Mouse (Mus musculus) CH12.LX (cell line): ENCODE data around the gene Slfn2. TPM values are rescaled to one million over a fixed set of nuclear protein-coding genes. Genes with fewer than 3 reads are reported as not detected.

Experiments
- DNase-seq: peaks from one replicate; pipeline ENCODE4 v3.0.0-alpha.2; 2013; ENCODE audit errors: extremely low read depth
- H3K27ac ChIP-seq: 2 replicates; pipeline ENCODE4 v1.5.1; 2012; ENCODE audit warnings: low read depth, mild to moderate bottlenecking, control low read depth, moderate library complexity; ENCODE audit not compliant: insufficient read depth
- H3K27me3 ChIP-seq: replicated peaks from 2 replicates; pipeline ENCODE3; 2012; ENCODE audit warnings: inconsistent platforms
- H3K36me3 ChIP-seq, 2 experiments: replicated peaks in 1 of 2; 2 replicates each; pipeline versions ENCODE3 to v1.6.1; 2012; ENCODE audit warnings: inconsistent platforms in 1 of 2, low read length in 1 of 2, mild to moderate bottlenecking in 1 of 2, mixed read lengths in 1 of 2, moderate library complexity in 1 of 2; ENCODE audit not compliant: control insufficient read depth in 1 of 2, insufficient read depth in 1 of 2
- H3K4me1 ChIP-seq, 2 experiments: 2 replicates each; pipeline ENCODE4 v1.6.1; 2012; ENCODE audit warnings: inconsistent platforms in 1 of 2, moderate library complexity in 1 of 2; ENCODE audit not compliant: insufficient read depth in 2 of 2, control insufficient read depth in 1 of 2
- H3K4me2 ChIP-seq: 2 replicates; pipeline ENCODE4 v1.6.1; 2012; ENCODE audit warnings: low read depth, mild to moderate bottlenecking, control low read depth; ENCODE audit not compliant: poor library complexity, insufficient read depth, severe bottlenecking
- H3K4me3 ChIP-seq, 3 experiments: fragments of 150-350 bp in 1 of 3; sonication (generic) in 1 of 3; replicated peaks in 1 of 3; 2 replicates each; pipeline versions ENCODE3 to v1.5.1; 2011 to 2012; ENCODE audit warnings: low read depth in 2 of 3, low read length in 2 of 3, mild to moderate bottlenecking in 2 of 3, moderate library complexity in 2 of 3, control low read depth in 1 of 3, improper control_type of control experiment in 1 of 3, inconsistent platforms in 1 of 3, mixed read lengths in 1 of 3; ENCODE audit not compliant: poor library complexity in 1 of 3
- H3K79me2 ChIP-seq: replicated peaks from 2 replicates; pipeline ENCODE4 v1.6.1; 2012; ENCODE audit warnings: mild to moderate bottlenecking, moderate library complexity; ENCODE audit not compliant: control insufficient read depth, poor library complexity, insufficient read depth, severe bottlenecking; ENCODE audit errors: extremely low read depth
- H3K9ac ChIP-seq: 2 replicates; pipeline ENCODE4 v1.6.1; 2012; ENCODE audit warnings: low read depth, mild to moderate bottlenecking, control low read depth, moderate library complexity; ENCODE audit not compliant: insufficient read depth
- H3K9me3 ChIP-seq: replicated peaks from 2 replicates; pipeline ENCODE3; 2012; ENCODE audit warnings: low read length, inconsistent platforms, mixed read lengths
- BHLHE40 ChIP-seq: IDR thresholded peaks from 2 replicates; pipeline ENCODE4 v1.6.1; 2011; ENCODE audit warnings: mild to moderate bottlenecking, low read depth, low read length, improper control_type of control experiment
- CHD1 ChIP-seq: IDR thresholded peaks from 2 replicates; pipeline ENCODE4 v1.6.1; 2012; ENCODE audit warnings: low read depth, low read length, improper control_type of control experiment, inconsistent platforms
- CHD2 ChIP-seq: IDR thresholded peaks from 2 replicates; pipeline ENCODE4 v1.6.1; 2011; ENCODE audit warnings: low read length, improper control_type of control experiment
- E2F4 ChIP-seq: IDR thresholded peaks from 2 replicates; pipeline ENCODE4 v1.6.1; 2011; ENCODE audit warnings: low read depth, low read length, improper control_type of control experiment; ENCODE audit not compliant: insufficient replicate concordance
- ELF1 ChIP-seq: IDR thresholded peaks from 2 replicates; pipeline ENCODE4 v1.6.1; 2014; ENCODE audit warnings: low read depth, mild to moderate bottlenecking, inconsistent platforms, low read length, improper control_type of control experiment
- EP300 ChIP-seq: IDR thresholded peaks from 2 replicates; pipeline ENCODE4 v1.6.1; 2011; ENCODE audit warnings: low read length, improper control_type of control experiment
- ETS1 ChIP-seq: conservative IDR thresholded peaks from 2 replicates; pipeline ENCODE4 v1.6.1; 2012; ENCODE audit warnings: low read depth, mild to moderate bottlenecking, inconsistent platforms, low read length, improper control_type of control experiment, moderate library complexity
- GABPA ChIP-seq: IDR thresholded peaks from 2 replicates; pipeline ENCODE4 v1.6.1; 2012; ENCODE audit warnings: low read depth, low read length, improper control_type of control experiment, inconsistent platforms; ENCODE audit not compliant: insufficient replicate concordance
- HCFC1 ChIP-seq: IDR thresholded peaks from 2 replicates; pipeline ENCODE4 v1.6.1; 2012; ENCODE audit warnings: low read depth, mild to moderate bottlenecking, inconsistent platforms, low read length, improper control_type of control experiment
- IRF4 ChIP-seq: IDR thresholded peaks from 2 replicates; pipeline ENCODE4 v1.6.1; 2014; ENCODE audit warnings: low read depth, mild to moderate bottlenecking, inconsistent platforms, low read length, improper control_type of control experiment
- JUN ChIP-seq: IDR thresholded peaks from 2 replicates; pipeline ENCODE4 v1.6.1; 2011; ENCODE audit warnings: low read depth, mild to moderate bottlenecking, low read length, improper control_type of control experiment, moderate library complexity; ENCODE audit not compliant: insufficient read depth
- JUND ChIP-seq: conservative IDR thresholded peaks from 2 replicates; pipeline ENCODE4 v1.6.1; 2011; ENCODE audit warnings: low read depth, low read length, improper control_type of control experiment
- KAT2A ChIP-seq: IDR thresholded peaks from 2 replicates; pipeline ENCODE4 v1.6.1; 2012; ENCODE audit warnings: low read length, improper control_type of control experiment, inconsistent platforms; ENCODE audit not compliant: insufficient replicate concordance
- MAFK ChIP-seq: IDR thresholded peaks from 2 replicates; pipeline ENCODE4 v1.6.1; 2011; ENCODE audit warnings: low read length, improper control_type of control experiment; ENCODE audit not compliant: insufficient replicate concordance
- MAX ChIP-seq: IDR thresholded peaks from 2 replicates; pipeline ENCODE4 v1.6.1; 2011; ENCODE audit warnings: low read length, improper control_type of control experiment
- MAZ ChIP-seq: IDR thresholded peaks from 2 replicates; pipeline ENCODE4 v1.6.1; 2012; ENCODE audit warnings: low read depth, mild to moderate bottlenecking, inconsistent platforms, low read length, improper control_type of control experiment, moderate library complexity
- MEF2A ChIP-seq: IDR thresholded peaks from 2 replicates; pipeline ENCODE4 v1.6.1; 2014; ENCODE audit warnings: low read depth, mild to moderate bottlenecking, inconsistent platforms, low read length, improper control_type of control experiment, borderline replicate concordance
- MXI1 ChIP-seq: IDR thresholded peaks from 2 replicates; pipeline ENCODE4 v1.6.1; 2011; ENCODE audit warnings: mild to moderate bottlenecking, low read depth, low read length, improper control_type of control experiment
- MYC ChIP-seq: IDR thresholded peaks from 2 replicates; pipeline ENCODE4 v1.6.1; 2011; ENCODE audit warnings: low read depth, mild to moderate bottlenecking, improper control_type of control experiment, low read length
- NRF1 ChIP-seq: IDR thresholded peaks from 2 replicates; pipeline ENCODE4 v1.6.1; 2014; ENCODE audit warnings: low read depth, mild to moderate bottlenecking, inconsistent platforms, low read length, improper control_type of control experiment, moderate library complexity
- POLR2A ChIP-seq: IDR thresholded peaks from 2 replicates; pipeline ENCODE4 v1.6.1; 2011; ENCODE audit warnings: low read depth, mild to moderate bottlenecking, improper control_type of control experiment, low read length
- POLR2AphosphoS2 ChIP-seq: IDR thresholded peaks from 2 replicates; pipeline ENCODE4 v1.6.1; 2011; ENCODE audit warnings: low read depth, low read length, improper control_type of control experiment
- RAD21 ChIP-seq: IDR thresholded peaks from 2 replicates; pipeline ENCODE4 v1.6.1; 2011; ENCODE audit warnings: low read depth, mild to moderate bottlenecking, low read length, improper control_type of control experiment, moderate library complexity
- RCOR1 ChIP-seq: conservative IDR thresholded peaks from 2 replicates; pipeline ENCODE4 v1.6.1; 2012; ENCODE audit warnings: low read depth, mild to moderate bottlenecking, inconsistent platforms, low read length, improper control_type of control experiment
- SIN3A ChIP-seq: IDR thresholded peaks from 2 replicates; pipeline ENCODE4 v1.6.1; 2012; ENCODE audit warnings: low read length, improper control_type of control experiment, inconsistent platforms
- SMC3 ChIP-seq: IDR thresholded peaks from 2 replicates; pipeline ENCODE4 v1.6.1; 2011; ENCODE audit warnings: low read depth, low read length, improper control_type of control experiment
- TBP ChIP-seq: conservative IDR thresholded peaks from 2 replicates; pipeline ENCODE4 v1.6.1; 2011; ENCODE audit warnings: low read depth, low read length, improper control_type of control experiment
- UBTF ChIP-seq: IDR thresholded peaks from 2 replicates; pipeline ENCODE4 v1.6.1; 2012; ENCODE audit warnings: low read depth, mild to moderate bottlenecking, inconsistent platforms, low read length, improper control_type of control experiment, moderate library complexity
- ZC3H11A ChIP-seq: IDR thresholded peaks from 2 replicates; pipeline ENCODE4 v1.6.1; 2012; ENCODE audit warnings: low read depth, mild to moderate bottlenecking, inconsistent platforms, low read length, improper control_type of control experiment
- ZMIZ1 ChIP-seq: IDR thresholded peaks from 2 replicates; pipeline ENCODE4 v1.6.1; 2012; ENCODE audit warnings: low read depth, mild to moderate bottlenecking, inconsistent platforms, low read length, improper control_type of control experiment
- dilution Hi-C: fragments of 300-500 bp; cut with MboI; formaldehyde crosslinking; loops from 2 replicates; pipeline ENCODE4 v1.14.3; 2020; ENCODE audit warnings: low sequenced_read_pairs; ENCODE audit not compliant: extremely low pct_unique_long_range_greater_than_20kb, extremely low pct_ligation_motif_present
- in situ Hi-C: fragments of 300-500 bp; cut with MboI; formaldehyde crosslinking; loops from 3 replicates; pipeline ENCODE4 v1.14.3; 2019; ENCODE audit warnings: low sequenced_read_pairs, low pct_ligation_motif_present, low pct_unique_long_range_greater_than_20kb, mixed read lengths
- polyA plus RNA-seq: library from polyadenylated mRNA; unstranded; fragments of >175 nt; gene quantifications from 2 replicates; pipeline ENCODE4 v1.2.1, GENCODE M21; 2012; ENCODE audit warnings: low read depth; ENCODE audit not compliant: insufficient read length
- total RNA-seq, 2 experiments: library from RNA; depleted of rRNA; stranded (reverse); fragments of 300-350 nt in 1 of 2; fragments of >200 nt in 1 of 2; gene quantifications; 2 replicates each; pipeline ENCODE4 v1.2.3; 2012 to 2014

The Slfn2 gene
- total and polyA plus RNA-seq, 3 experiments, result 112 to 241 (median 209) TPM

GRCm38 (mm10) chr11:83116597-83117227, 51.8 kb downstream of the Slfn2 start, which contains the start of gene Slfn1:
Gene Slfn1 (plus strand): TSS chr11:83116849.
- in situ Hi-C loops, result loop anchor here (25.0 kb wide), 1 partner anchor 96 kb away; no protein-coding TSS in a partner anchor
- no peaks in the 10 kb centered on the region for H3K79me2 ChIP-seq
- TF ChIP-seq EP300, result 0 out of 2 replicates have a peak, but pooled peaks have one; percentile 7
- TF ChIP-seq MAX, result 0 out of 2 replicates have a peak, but pooled peaks have one; percentile 34
- no peak for TF ChIP-seq MYC
- TF ChIP-seq KAT2A, result no peak
- no peak for TF ChIP-seq ELF1
- TF ChIP-seq RCOR1, result no peak
- peak; percentile 25; the same call in 1 of the 2 replicates for TF ChIP-seq MXI1
- no peak for TF ChIP-seq MEF2A
- TF ChIP-seq, all 38 proteins: peak for 3
- H3K9me3 ChIP-seq, result no peaks in the 10 kb centered on the region
- H3K27ac ChIP-seq, result no peak within 1 kb of the TSS
- H3K4me3 ChIP-seq, result peak within 1 kb of the TSS in 1 of 3 experiments; percentile 6
- H3K4me1 ChIP-seq, result peaks cover 20 to 37% of the 10 kb centered on the region in 2 experiments
- peak within 1 kb of the TSS; percentile 68 for H3K4me2 ChIP-seq
- no peaks in the 10 kb centered on the region for H3K36me3 ChIP-seq
- H3K27me3 ChIP-seq, result peaks cover 8% of the 10 kb centered on the region
- dilution Hi-C loops, result no loop called here
- no peak for DNase-seq
- no peak within 1 kb of the TSS for H3K9ac ChIP-seq

- peak overlapping the region; percentile 81 for H3K4me2 ChIP-seq
- H3K4me3 ChIP-seq, result peak overlapping the region in 1 of 3 experiments; percentile 14
- no peaks in the 10 kb centered on the region for H3K9me3 ChIP-seq
- H3K4me1 ChIP-seq, result peaks cover 20 to 37% of the 10 kb centered on the region in 2 experiments
- H3K9ac ChIP-seq, result no peak overlapping the region
- dilution Hi-C loops, result no loop called here
- in situ Hi-C loops, result loop anchor here (25.0 kb wide), 1 partner anchor 94 kb away; no protein-coding TSS in a partner anchor
- H3K27me3 ChIP-seq, result peaks cover 12% of the 10 kb centered on the region
- H3K36me3 ChIP-seq, result no peaks in the 10 kb centered on the region
- H3K27ac ChIP-seq, result no peak overlapping the region
- DNase-seq, result peak; percentile 44
- H3K79me2 ChIP-seq, result no peaks in the 10 kb centered on the region
- peak; percentile 96 for TF ChIP-seq IRF4
- TF ChIP-seq GABPA, result no peak
- peak; percentile 76; the same call in 1 of the 2 replicates for TF ChIP-seq MAZ
- TF ChIP-seq EP300, result peak; percentile 62
- no peak for TF ChIP-seq SMC3
- peak; percentile 77 for TF ChIP-seq ETS1
- TF ChIP-seq POLR2A, result no peak
- TF ChIP-seq JUN, result no peak
- 0 out of 2 replicates have a peak, but pooled peaks have one; percentile 53 for TF ChIP-seq SIN3A
- peak; percentile 40; the same call in 1 of the 2 replicates for TF ChIP-seq MAFK
- no peak for TF ChIP-seq HCFC1
- TF ChIP-seq NRF1, result no peak
- no peak for TF ChIP-seq CHD2
- TF ChIP-seq CHD1, result no peak
- TF ChIP-seq MAX, result no peak
- no peak; the same call in 1 of the 2 replicates for TF ChIP-seq RCOR1
- no peak for TF ChIP-seq UBTF
- no peak for TF ChIP-seq KAT2A
- peak; percentile 97 for TF ChIP-seq BHLHE40
- no peak for TF ChIP-seq POLR2AphosphoS2
- 0 out of 2 replicates have a peak, but pooled peaks have one; percentile 46 for TF ChIP-seq TBP
- no peak for TF ChIP-seq RAD21
- no peak for TF ChIP-seq E2F4
- no peak for TF ChIP-seq ZC3H11A
- no peak for TF ChIP-seq ZMIZ1
- TF ChIP-seq JUND, result no peak
- peak; percentile 32; the same call in 1 of the 2 replicates for TF ChIP-seq MYC
- TF ChIP-seq ELF1, result no peak
Measured at GRCm38 (mm10) chr11:83118056-83118455, 53.1 kb downstream of the Slfn2 start.
